Mouse (Mus musculus): Measurements from ENCODE around the gene Gm5142. TPM values are rescaled to one million over a fixed set of nuclear protein-coding genes. Genes with fewer than 3 reads are reported as not detected.

Gm5142 gene
- not detected in 2 replicates for polyA plus RNA-seq (2014; fragmentation: Nextera tagmentation; extraction: Ambion mirVana)

DNA sequence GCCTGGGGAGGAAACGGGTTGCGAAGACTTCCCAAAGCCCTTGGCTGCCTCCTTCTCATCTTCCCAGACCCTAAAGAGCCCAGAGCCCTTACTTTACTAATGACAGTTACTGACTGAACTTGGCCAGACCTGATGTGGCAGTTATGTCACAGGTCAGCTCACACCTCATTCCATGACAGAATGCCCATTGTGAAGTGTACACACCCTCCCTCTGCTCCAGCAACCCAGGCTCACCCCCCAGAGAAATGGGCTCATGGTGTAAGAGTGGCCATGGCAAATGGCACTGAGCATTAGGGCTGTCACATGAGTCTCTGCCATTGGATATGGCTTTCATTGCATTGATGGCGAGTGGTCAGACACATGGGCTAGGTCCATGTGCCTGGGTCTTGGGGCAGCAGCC, at the start of gene Gm5142:
Gene Gm5142 (minus strand): TSS at position 101 of the 400 bp plus-strand sequence.
- Histone ChIP-seq H3K4me3 (ENCODE audit: low read depth, low read length) (no peak within 1 kb of the TSS), H3K36me3 (ENCODE audit: control insufficient read depth, insufficient read depth, low read length) (no peaks in the 10 kb centered on the region), H3K4me1 (replicated peaks; ENCODE audit: control insufficient read depth, insufficient read depth, low read length) (no peaks in the 10 kb centered on the region), H3K9me3 (ENCODE audit: control insufficient read depth, low read length) (no peaks in the 10 kb centered on the region), H3K27ac (ENCODE audit: low read depth) (no peak within 1 kb of the TSS), H3K27me3 (replicated peaks; ENCODE audit: control insufficient read depth, insufficient read depth, low read length) (no peaks in the 10 kb centered on the region), H3K9ac (ENCODE audit: low read length) (no peak within 1 kb of the TSS), H3K4me2 (ENCODE audit: low read length) (no peak within 1 kb of the TSS)
- ATAC-seq (replicated peaks; ENCODE audit: low FRiP score, low TSS enrichment, low read depth) (no peak), DNase-seq (ENCODE audit: low spot score) (no peak)
- WGBS, result 87% methylated on average over 3 of the region's 3 CpGs

DNA sequence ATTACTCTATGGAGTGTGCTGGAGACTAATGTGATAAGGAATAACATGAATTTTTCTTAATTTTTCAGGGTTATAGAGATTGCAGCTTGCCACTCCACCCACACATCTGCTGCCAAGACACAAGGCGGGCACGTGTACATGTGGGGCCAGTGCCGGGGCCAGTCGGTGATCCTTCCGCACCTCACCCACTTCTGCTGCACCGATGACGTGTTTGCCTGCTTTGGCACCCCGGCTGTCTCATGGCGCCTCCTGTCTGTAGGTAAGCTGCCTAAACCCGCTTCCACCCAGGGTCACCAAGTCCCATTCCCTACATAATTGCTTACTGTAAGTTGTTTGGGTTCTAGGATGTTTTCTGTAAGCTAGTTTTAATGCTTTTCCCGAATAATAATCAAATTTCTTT, 47.7 kb upstream of the Gm5142 start:
- Histone ChIP-seq H3K9ac (ENCODE audit: low read length) (no peak overlapping the region), H3K36me3 (ENCODE audit: control insufficient read depth, insufficient read depth, low read length) (peaks cover 96% of the 10 kb centered on the region), H3K4me2 (ENCODE audit: low read length) (no peak overlapping the region), H3K9me3 (ENCODE audit: control insufficient read depth, low read length) (no peaks in the 10 kb centered on the region), H3K4me1 (replicated peaks; ENCODE audit: control insufficient read depth, insufficient read depth, low read length) (no peaks in the 10 kb centered on the region), H3K4me3 (ENCODE audit: low read depth, low read length) (no peak overlapping the region), H3K27me3 (replicated peaks; ENCODE audit: control insufficient read depth, insufficient read depth, low read length) (no peaks in the 10 kb centered on the region), H3K27ac (ENCODE audit: low read depth) (no peak overlapping the region)
- WGBS, result 97% methylated on average over 11 of the region's 11 CpGs
- ATAC-seq (replicated peaks; ENCODE audit: low FRiP score, low TSS enrichment, low read depth) (no peak), DNase-seq (ENCODE audit: low spot score) (no peak)

DNA sequence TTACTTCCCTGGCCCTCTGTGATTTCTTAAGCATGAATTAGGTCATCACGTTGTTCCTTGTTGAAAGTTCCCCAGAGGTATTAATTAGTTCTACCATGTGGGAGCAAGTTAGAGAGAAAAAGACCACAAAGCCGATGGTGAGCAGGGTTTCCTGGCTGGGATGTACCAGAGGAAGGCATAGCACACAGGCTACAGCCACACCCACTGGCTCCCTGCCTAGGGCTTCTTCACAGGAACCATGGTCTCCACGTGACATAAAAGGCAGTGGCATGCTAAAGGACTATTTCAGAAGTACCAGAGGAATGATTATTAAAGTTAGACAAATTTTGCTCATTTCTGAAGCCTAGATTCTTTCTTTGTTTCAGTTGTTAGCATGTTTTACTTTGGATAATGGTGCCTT, 40.7 kb upstream of the Gm5142 start:
- WGBS, result 87% methylated on average over 3 of the region's 3 CpGs
- Histone ChIP-seq H3K9ac (ENCODE audit: low read length) (no peak overlapping the region), H3K27me3 (replicated peaks; ENCODE audit: control insufficient read depth, insufficient read depth, low read length) (no peaks in the 10 kb centered on the region), H3K4me3 (ENCODE audit: low read depth, low read length) (no peak overlapping the region), H3K9me3 (ENCODE audit: control insufficient read depth, low read length) (no peaks in the 10 kb centered on the region), H3K27ac (ENCODE audit: low read depth) (no peak overlapping the region), H3K4me2 (ENCODE audit: low read length) (no peak overlapping the region), H3K36me3 (ENCODE audit: control insufficient read depth, insufficient read depth, low read length) (peaks cover 85% of the 10 kb centered on the region), H3K4me1 (replicated peaks; ENCODE audit: control insufficient read depth, insufficient read depth, low read length) (no peaks in the 10 kb centered on the region)
- DNase-seq (ENCODE audit: low spot score) (no peak), ATAC-seq (replicated peaks; ENCODE audit: low FRiP score, low TSS enrichment, low read depth) (no peak)

DNA sequence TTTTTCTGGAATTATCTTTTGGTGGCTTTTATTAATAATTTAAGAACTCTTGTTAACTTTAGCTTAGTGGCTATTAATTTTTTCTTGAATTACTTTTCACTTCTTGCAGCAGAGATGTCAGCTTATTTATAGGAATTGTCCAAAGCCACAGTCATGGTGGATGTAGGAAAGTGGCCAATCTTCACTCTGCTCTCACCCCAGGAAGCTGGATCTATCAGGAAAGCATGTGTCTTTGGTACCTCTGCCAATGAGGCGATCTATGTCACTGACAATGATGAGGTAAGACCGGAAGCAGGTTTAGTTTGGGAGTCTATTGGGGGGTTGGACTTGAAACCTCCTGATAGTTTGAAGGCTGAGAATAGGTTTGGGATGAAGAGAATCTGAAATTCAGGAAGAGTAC, 31.3 kb upstream of the Gm5142 start:
- ATAC-seq (replicated peaks; ENCODE audit: low FRiP score, low TSS enrichment, low read depth), result no peak
- Histone ChIP-seq H3K9ac (ENCODE audit: low read length) (no peak overlapping the region), H3K4me2 (ENCODE audit: low read length) (no peak overlapping the region), H3K4me1 (replicated peaks; ENCODE audit: control insufficient read depth, insufficient read depth, low read length) (peaks cover 7% of the 10 kb centered on the region; the same call in 1 of the 2 replicates), H3K27me3 (replicated peaks; ENCODE audit: control insufficient read depth, insufficient read depth, low read length) (no peaks in the 10 kb centered on the region), H3K4me3 (ENCODE audit: low read depth, low read length) (no peak overlapping the region), H3K9me3 (ENCODE audit: control insufficient read depth, low read length) (no peaks in the 10 kb centered on the region), H3K27ac (ENCODE audit: low read depth) (no peak overlapping the region), H3K36me3 (ENCODE audit: control insufficient read depth, insufficient read depth, low read length) (peaks cover 26% of the 10 kb centered on the region; the same call in 1 of the 2 replicates)
- DNase-seq (ENCODE audit: low spot score), result no peak
- 94% methylated on average over 2 of the region's 2 CpGs for WGBS

DNA sequence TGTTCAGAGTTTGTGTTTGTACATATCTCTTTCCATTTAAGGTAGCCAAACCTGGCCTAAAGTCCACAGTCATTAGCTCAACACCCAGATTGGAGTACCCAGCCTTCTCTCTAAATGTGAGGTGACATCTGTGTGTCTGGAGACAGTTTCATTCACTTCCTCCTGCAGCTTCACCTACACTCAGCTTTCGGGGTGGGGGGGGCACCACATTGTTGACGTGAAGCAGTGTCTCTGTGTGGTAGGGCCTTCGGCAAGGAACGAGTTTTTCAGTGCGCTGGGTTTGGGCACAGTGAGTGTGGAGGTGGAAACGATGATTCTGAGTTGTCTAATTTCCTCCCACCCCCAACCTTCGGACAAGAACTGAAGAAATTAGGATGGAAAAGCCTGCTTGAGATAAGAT, 30.5 kb upstream of the Gm5142 start:
- Histone ChIP-seq H3K4me3 (ENCODE audit: low read depth, low read length) (no peak overlapping the region), H3K9ac (ENCODE audit: low read length) (no peak overlapping the region), H3K4me2 (ENCODE audit: low read length) (no peak overlapping the region), H3K4me1 (replicated peaks; ENCODE audit: control insufficient read depth, insufficient read depth, low read length) (peaks cover 11% of the 10 kb centered on the region; the same call in 1 of the 2 replicates), H3K27ac (ENCODE audit: low read depth) (no peak overlapping the region), H3K9me3 (ENCODE audit: control insufficient read depth, low read length) (no peaks in the 10 kb centered on the region), H3K36me3 (ENCODE audit: control insufficient read depth, insufficient read depth, low read length) (0 out of 2 replicates have a peak, but pooled peaks cover 20% of the 10 kb centered on the region), H3K27me3 (replicated peaks; ENCODE audit: control insufficient read depth, insufficient read depth, low read length) (no peaks in the 10 kb centered on the region)
- DNase-seq (ENCODE audit: low spot score) (no peak), ATAC-seq (replicated peaks; ENCODE audit: low FRiP score, low TSS enrichment, low read depth) (no peak)
- WGBS, result 83% methylated on average over 7 of the region's 7 CpGs

DNA sequence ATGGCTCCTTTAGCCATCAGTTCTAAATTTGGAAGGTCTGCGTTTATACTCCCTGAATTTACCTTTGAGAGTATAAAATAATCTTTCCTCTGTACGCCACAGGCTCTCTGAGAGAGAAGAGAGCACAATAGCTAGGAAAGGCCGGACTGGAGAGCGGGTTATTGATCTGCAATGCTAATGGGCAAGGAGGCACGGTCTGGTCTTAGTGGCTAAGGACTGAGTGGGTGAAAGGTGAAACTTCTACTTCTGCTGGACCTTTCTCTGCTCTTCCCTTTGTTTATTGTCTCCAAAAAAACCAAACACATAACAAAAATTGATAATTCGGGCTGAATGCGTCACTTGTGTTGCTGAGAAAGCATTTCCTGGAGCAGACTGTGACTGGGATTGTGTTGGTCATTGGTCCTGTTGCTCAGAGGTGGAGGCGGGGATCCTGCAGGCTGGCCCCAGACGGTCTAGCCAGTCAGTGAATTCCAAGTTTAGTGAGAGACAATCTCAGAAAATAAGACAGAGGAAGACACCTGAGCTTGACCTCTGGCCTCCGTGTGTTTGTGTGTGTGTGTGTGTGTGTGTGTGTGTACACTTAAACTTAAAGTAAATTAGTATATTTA, 27.5 kb upstream of the Gm5142 start:
- ATAC-seq (replicated peaks; ENCODE audit: low FRiP score, low TSS enrichment, low read depth), result no peak
- Histone ChIP-seq H3K9me3 (ENCODE audit: control insufficient read depth, low read length) (no peaks in the 10 kb centered on the region), H3K36me3 (ENCODE audit: control insufficient read depth, insufficient read depth, low read length) (0 out of 2 replicates have a peak, but pooled peaks cover 2% of the 10 kb centered on the region), H3K27ac (ENCODE audit: low read depth) (no peak overlapping the region), H3K4me1 (replicated peaks; ENCODE audit: control insufficient read depth, insufficient read depth, low read length) (peaks cover 23% of the 10 kb centered on the region), H3K27me3 (replicated peaks; ENCODE audit: control insufficient read depth, insufficient read depth, low read length) (no peaks in the 10 kb centered on the region), H3K9ac (ENCODE audit: low read length) (no peak overlapping the region), H3K4me2 (ENCODE audit: low read length) (no peak overlapping the region), H3K4me3 (ENCODE audit: low read depth, low read length) (no peak overlapping the region)
- DNase-seq (ENCODE audit: low spot score), result no peak
- WGBS, result 58% methylated on average over 10 of the region's 10 CpGs

DNA sequence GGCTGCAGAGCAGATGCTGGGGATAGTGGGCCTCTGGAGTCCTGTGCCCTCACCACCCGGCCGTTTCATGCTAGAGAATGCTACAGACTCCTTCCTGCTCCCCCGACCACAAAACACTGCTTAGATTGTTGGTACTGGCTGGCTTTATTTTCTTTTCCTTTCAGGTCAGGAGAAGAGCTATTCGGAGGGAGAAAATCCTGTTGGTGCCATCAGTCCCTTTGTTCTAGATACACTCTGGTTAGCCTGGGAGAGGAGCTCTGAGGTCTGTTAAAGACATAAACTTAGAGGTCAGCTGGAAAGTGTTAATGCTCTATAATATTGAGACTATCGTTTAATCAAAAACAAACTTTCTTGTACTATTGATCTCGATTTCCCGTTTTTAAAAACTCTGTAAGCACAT, 26.9 kb upstream of the Gm5142 start:
- Histone ChIP-seq H3K4me1 (replicated peaks; ENCODE audit: control insufficient read depth, insufficient read depth, low read length) (peaks cover 23% of the 10 kb centered on the region), H3K27me3 (replicated peaks; ENCODE audit: control insufficient read depth, insufficient read depth, low read length) (no peaks in the 10 kb centered on the region), H3K9ac (ENCODE audit: low read length) (no peak overlapping the region), H3K27ac (ENCODE audit: low read depth) (no peak overlapping the region), H3K9me3 (ENCODE audit: control insufficient read depth, low read length) (no peaks in the 10 kb centered on the region), H3K4me2 (ENCODE audit: low read length) (no peak overlapping the region), H3K4me3 (ENCODE audit: low read depth, low read length) (no peak overlapping the region), H3K36me3 (ENCODE audit: control insufficient read depth, insufficient read depth, low read length) (no peaks in the 10 kb centered on the region)
- WGBS, result 43% methylated on average over 7 of the region's 7 CpGs
- ATAC-seq (replicated peaks; ENCODE audit: low FRiP score, low TSS enrichment, low read depth) (no peak), DNase-seq (ENCODE audit: low spot score) (no peak)

DNA sequence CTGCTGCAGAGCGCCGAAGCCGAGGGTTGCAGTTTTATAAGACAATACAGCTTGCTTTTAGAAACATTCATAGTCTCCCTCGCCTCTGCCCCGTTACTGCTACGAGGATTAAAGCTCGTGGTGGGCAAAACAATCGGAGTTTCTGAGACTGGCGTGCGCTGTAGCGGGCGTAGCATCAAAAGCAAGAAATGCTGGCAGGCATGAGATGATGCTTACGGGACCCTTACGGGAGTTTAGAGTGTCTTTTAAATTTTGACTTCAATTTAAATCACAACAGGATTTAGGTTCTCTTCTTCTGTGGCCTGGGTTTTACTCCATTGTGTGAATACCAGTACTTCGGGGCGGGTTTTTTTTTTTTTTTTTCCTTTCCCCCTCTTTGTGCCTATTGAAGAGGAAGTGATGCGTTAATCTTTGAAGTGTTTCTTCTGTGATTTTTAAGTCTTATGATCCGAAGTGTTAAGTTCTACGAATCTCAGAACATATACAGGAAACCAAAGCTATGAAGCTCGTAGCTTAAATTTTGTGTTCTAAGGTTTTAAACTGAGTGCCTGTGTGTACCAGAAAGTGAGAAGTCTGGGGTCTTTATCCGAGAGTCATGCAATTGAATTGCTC, 23.2 kb upstream of the Gm5142 start:
- 1% methylated on average over 21 of the region's 21 CpGs for WGBS
- Histone ChIP-seq H3K36me3 (ENCODE audit: control insufficient read depth, insufficient read depth, low read length) (no peaks in the 10 kb centered on the region), H3K4me3 (ENCODE audit: low read depth, low read length) (peak overlapping the region; percentile 57), H3K27me3 (replicated peaks; ENCODE audit: control insufficient read depth, insufficient read depth, low read length) (no peaks in the 10 kb centered on the region), H3K9me3 (ENCODE audit: control insufficient read depth, low read length) (no peaks in the 10 kb centered on the region), H3K9ac (ENCODE audit: low read length) (peak overlapping the region; percentile 76), H3K4me1 (replicated peaks; ENCODE audit: control insufficient read depth, insufficient read depth, low read length) (peaks cover 23% of the 10 kb centered on the region), H3K27ac (ENCODE audit: low read depth) (peak overlapping the region; percentile 92), H3K4me2 (ENCODE audit: low read length) (peak overlapping the region; percentile 83)
- no peak for DNase-seq (ENCODE audit: low spot score)
- no peak for ATAC-seq (replicated peaks; ENCODE audit: low FRiP score, low TSS enrichment, low read depth)

Data from intestine, embryonic 14.5 days (tissue).